Mouse (Mus musculus) cortical plate, adult 2 months (tissue): Measurements from ENCODE around the gene Tle4.

Source experiments
- CTCF ChIP-seq: fragments of 200-500 bp; IDR thresholded peaks from 2 replicates; pipeline ENCODE4 v1.5.1; 2011; ENCODE audit warnings: mild to moderate bottlenecking, control low read depth, low read length; ENCODE audit not compliant: insufficient read depth; ENCODE audit errors: extremely low read depth
- POLR2A ChIP-seq: fragments of 200-500 bp; IDR thresholded peaks from 2 replicates; pipeline ENCODE4 v1.6.1; 2011; ENCODE audit warnings: mild to moderate bottlenecking, low read length, control low read depth; ENCODE audit not compliant: insufficient read depth; ENCODE audit errors: extremely low read depth

- no peak for TF ChIP-seq CTCF
- TF ChIP-seq POLR2A, result no peak
Observed at GRCm38 (mm10) chr19:14451329-14451728, 146.5 kb downstream of the Tle4 start.
